Mouse (Mus musculus): ENCODE data around the gene Amph.

- no peak for TF ChIP-seq CTCF (IDR thresholded peaks at IDR 0.05; ENCODE audit: control insufficient read depth, insufficient read depth, insufficient read length)
- TF ChIP-seq MAX (IDR thresholded peaks at IDR 0.05), result no peak
- TF ChIP-seq MYOD1 (IDR thresholded peaks at IDR 0.05; ENCODE audit: control insufficient read depth, insufficient read length, low read depth), result no peak
- no peak for TF ChIP-seq FOSL1 (IDR thresholded peaks at IDR 0.05; ENCODE audit: insufficient read depth, low read length, poor library complexity, severe bottlenecking)
These were observed 124.3 kb downstream of the Amph start for GRCm38 (mm10) chr13:19072261-19072660.
